Mouse (Mus musculus): ENCODE data around the gene Aven. TPM values are rescaled to one million over a fixed set of nuclear protein-coding genes. Genes with fewer than 3 reads are reported as not detected.

Gene Aven
- total RNA-seq, 1 experiment, result 22.3 TPM

- no peak overlapping the region for H3K4me3 ChIP-seq (ENCODE audit: insufficient read depth in 1 of 2, low read depth in 1 of 2, low read length in 2 of 2, poor library complexity in 1 of 2, severe bottlenecking in 1 of 2)
- H3K9ac ChIP-seq (ENCODE audit: insufficient read depth, low read depth, low read length, poor library complexity, severe bottlenecking), result no peak overlapping the region
- H3K36me3 ChIP-seq (ENCODE audit: control insufficient read depth, insufficient read depth, low read length, poor library complexity, severe bottlenecking), result no peaks in the 10 kb centered on the region
- TF ChIP-seq MAFK (IDR thresholded peaks at IDR 0.05; ENCODE audit: insufficient read depth, low read depth, low read length), result no peak
- no peak for TF ChIP-seq ZNF384 (IDR thresholded peaks at IDR 0.05; ENCODE audit: low read depth, low read length)
- no peak for TF ChIP-seq ZC3H11A (IDR thresholded peaks at IDR 0.05; ENCODE audit: borderline replicate concordance, low read depth, low read length)
- TF ChIP-seq CHD2 (IDR thresholded peaks at IDR 0.05; ENCODE audit: low read depth, low read length), result no peak
- TF ChIP-seq HCFC1 (IDR thresholded peaks at IDR 0.05; ENCODE audit: borderline replicate concordance, insufficient read depth, low read length), result no peak
- in situ Hi-C loops (cut with MboI; ENCODE audit: low sequenced_read_pairs in 2 of 2, unreplicated experiment in 2 of 2), result no loop called here
- H3K27ac ChIP-seq (ENCODE audit: insufficient read depth, low read depth, low read length, poor library complexity, severe bottlenecking), result no peak overlapping the region
- no peak for DNase-seq (ENCODE audit: low read depth, low spot score)
- peaks cover 0 to 2% of the 10 kb centered on the region in 2 experiments; a peak in 1 of 4 replicates for H3K4me1 ChIP-seq (ENCODE audit: control insufficient read depth in 2 of 2, insufficient read depth in 2 of 2, low read length in 2 of 2, poor library complexity in 1 of 2)
- H3K9me3 ChIP-seq (ENCODE audit: control insufficient read depth, insufficient read depth, low read depth, low read length), result no peaks in the 10 kb centered on the region
Measured at GRCm38 (mm10) chr2:112612628-112613027, 119.9 kb downstream of the Aven start.

- Histone ChIP-seq H3K9ac (ENCODE audit: insufficient read depth, low read depth, low read length, poor library complexity, severe bottlenecking) (no peak overlapping the region), H3K4me3 (ENCODE audit: insufficient read depth in 1 of 2, low read depth in 1 of 2, low read length in 2 of 2, poor library complexity in 1 of 2, severe bottlenecking in 1 of 2) (no peak overlapping the region), H3K9me3 (ENCODE audit: control insufficient read depth, insufficient read depth, low read depth, low read length) (no peaks in the 10 kb centered on the region), H3K27ac (ENCODE audit: insufficient read depth, low read depth, low read length, poor library complexity, severe bottlenecking) (no peak overlapping the region), H3K36me3 (ENCODE audit: control insufficient read depth, insufficient read depth, low read length, poor library complexity, severe bottlenecking) (no peaks in the 10 kb centered on the region), H3K4me1 (ENCODE audit: control insufficient read depth in 2 of 2, insufficient read depth in 2 of 2, low read length in 2 of 2, poor library complexity in 1 of 2) (peaks cover 0 to 2% of the 10 kb centered on the region in 2 experiments; a peak in 1 of 4 replicates)
- in situ Hi-C loops (cut with MboI; ENCODE audit: low sequenced_read_pairs in 2 of 2, unreplicated experiment in 2 of 2), result no loop called here
- TF ChIP-seq ZNF384 (IDR thresholded peaks at IDR 0.05; ENCODE audit: low read depth, low read length) (no peak), MAFK (IDR thresholded peaks at IDR 0.05; ENCODE audit: insufficient read depth, low read depth, low read length) (no peak), CHD2 (IDR thresholded peaks at IDR 0.05; ENCODE audit: low read depth, low read length) (no peak), ZC3H11A (IDR thresholded peaks at IDR 0.05; ENCODE audit: borderline replicate concordance, low read depth, low read length) (no peak), HCFC1 (IDR thresholded peaks at IDR 0.05; ENCODE audit: borderline replicate concordance, insufficient read depth, low read length) (no peak)
- no peak for DNase-seq (ENCODE audit: low read depth, low spot score)
Measured at GRCm38 (mm10) chr2:112614375-112614774, 121.6 kb downstream of the Aven start.

- DNase-seq (ENCODE audit: low read depth, low spot score), result no peak
- Histone ChIP-seq H3K27ac (ENCODE audit: insufficient read depth, low read depth, low read length, poor library complexity, severe bottlenecking) (no peak overlapping the region), H3K9me3 (ENCODE audit: control insufficient read depth, insufficient read depth, low read depth, low read length) (no peaks in the 10 kb centered on the region), H3K36me3 (ENCODE audit: control insufficient read depth, insufficient read depth, low read length, poor library complexity, severe bottlenecking) (no peaks in the 10 kb centered on the region), H3K4me1 (ENCODE audit: control insufficient read depth in 2 of 2, insufficient read depth in 2 of 2, low read length in 2 of 2, poor library complexity in 1 of 2) (peaks cover 0 to 2% of the 10 kb centered on the region in 2 experiments; a peak in 1 of 4 replicates), H3K9ac (ENCODE audit: insufficient read depth, low read depth, low read length, poor library complexity, severe bottlenecking) (no peak overlapping the region), H3K4me3 (ENCODE audit: insufficient read depth in 1 of 2, low read depth in 1 of 2, low read length in 2 of 2, poor library complexity in 1 of 2, severe bottlenecking in 1 of 2) (no peak overlapping the region)
- no peak for TF ChIP-seq CHD2 (IDR thresholded peaks at IDR 0.05; ENCODE audit: low read depth, low read length)
- no peak for TF ChIP-seq HCFC1 (IDR thresholded peaks at IDR 0.05; ENCODE audit: borderline replicate concordance, insufficient read depth, low read length)
- no peak for TF ChIP-seq ZNF384 (IDR thresholded peaks at IDR 0.05; ENCODE audit: low read depth, low read length)
- TF ChIP-seq ZC3H11A (IDR thresholded peaks at IDR 0.05; ENCODE audit: borderline replicate concordance, low read depth, low read length), result no peak
- no peak for TF ChIP-seq MAFK (IDR thresholded peaks at IDR 0.05; ENCODE audit: insufficient read depth, low read depth, low read length)
- in situ Hi-C loops (cut with MboI; ENCODE audit: low sequenced_read_pairs in 2 of 2, unreplicated experiment in 2 of 2), result no loop called here
Measured at GRCm38 (mm10) chr2:112617206-112617605, 124.4 kb downstream of the Aven start.

- H3K9me3 ChIP-seq (ENCODE audit: control insufficient read depth, insufficient read depth, low read depth, low read length), result no peaks in the 10 kb centered on the region
- in situ Hi-C loops (cut with MboI; ENCODE audit: low sequenced_read_pairs in 2 of 2, unreplicated experiment in 2 of 2), result no loop called here
- TF ChIP-seq ZC3H11A (IDR thresholded peaks at IDR 0.05; ENCODE audit: borderline replicate concordance, low read depth, low read length) (no peak), MAFK (IDR thresholded peaks at IDR 0.05; ENCODE audit: insufficient read depth, low read depth, low read length) (no peak), CHD2 (IDR thresholded peaks at IDR 0.05; ENCODE audit: low read depth, low read length) (no peak), HCFC1 (IDR thresholded peaks at IDR 0.05; ENCODE audit: borderline replicate concordance, insufficient read depth, low read length) (no peak), ZNF384 (IDR thresholded peaks at IDR 0.05; ENCODE audit: low read depth, low read length) (no peak)
Measured at GRCm38 (mm10) chr2:112625156-112625555, 132.4 kb downstream of the Aven start.

GRCm38 (mm10) chr2:112630669-112631068 is 137.9 kb downstream of the Aven start:
- Histone ChIP-seq H3K4me3 (ENCODE audit: insufficient read depth in 1 of 2, low read depth in 1 of 2, low read length in 2 of 2, poor library complexity in 1 of 2, severe bottlenecking in 1 of 2) (no peak overlapping the region), H3K9me3 (ENCODE audit: control insufficient read depth, insufficient read depth, low read depth, low read length) (no peaks in the 10 kb centered on the region), H3K9ac (ENCODE audit: insufficient read depth, low read depth, low read length, poor library complexity, severe bottlenecking) (no peak overlapping the region), H3K36me3 (ENCODE audit: control insufficient read depth, insufficient read depth, low read length, poor library complexity, severe bottlenecking) (peaks cover 4% of the 10 kb centered on the region), H3K27ac (ENCODE audit: insufficient read depth, low read depth, low read length, poor library complexity, severe bottlenecking) (no peak overlapping the region), H3K4me1 (ENCODE audit: control insufficient read depth in 2 of 2, insufficient read depth in 2 of 2, low read length in 2 of 2, poor library complexity in 1 of 2) (no peaks in the 10 kb centered on the region; a peak in 1 of 4 replicates)
- no peak for DNase-seq (ENCODE audit: low read depth, low spot score)
- TF ChIP-seq ZNF384 (IDR thresholded peaks at IDR 0.05; ENCODE audit: low read depth, low read length) (no peak), MAFK (IDR thresholded peaks at IDR 0.05; ENCODE audit: insufficient read depth, low read depth, low read length) (no peak), ZC3H11A (IDR thresholded peaks at IDR 0.05; ENCODE audit: borderline replicate concordance, low read depth, low read length) (no peak), HCFC1 (IDR thresholded peaks at IDR 0.05; ENCODE audit: borderline replicate concordance, insufficient read depth, low read length) (no peak), CHD2 (IDR thresholded peaks at IDR 0.05; ENCODE audit: low read depth, low read length) (no peak)
- in situ Hi-C loops (cut with MboI; ENCODE audit: low sequenced_read_pairs in 2 of 2, unreplicated experiment in 2 of 2), result no loop called here

More at GRCm38 (mm10) chr2:112625156-112625555, 132.4 kb downstream of the Aven start:
- H3K27ac ChIP-seq (ENCODE audit: insufficient read depth, low read depth, low read length, poor library complexity, severe bottlenecking), result no peak overlapping the region
- DNase-seq (ENCODE audit: low read depth, low spot score), result no peak
- no peaks in the 10 kb centered on the region for H3K36me3 ChIP-seq (ENCODE audit: control insufficient read depth, insufficient read depth, low read length, poor library complexity, severe bottlenecking)
- H3K9ac ChIP-seq (ENCODE audit: insufficient read depth, low read depth, low read length, poor library complexity, severe bottlenecking), result no peak overlapping the region
- peaks cover 3% of the 10 kb centered on the region in 2 experiments; a peak in 3 of 4 replicates for H3K4me1 ChIP-seq (ENCODE audit: control insufficient read depth in 2 of 2, insufficient read depth in 2 of 2, low read length in 2 of 2, poor library complexity in 1 of 2)
- H3K4me3 ChIP-seq (ENCODE audit: insufficient read depth in 1 of 2, low read depth in 1 of 2, low read length in 2 of 2, poor library complexity in 1 of 2, severe bottlenecking in 1 of 2), result no peak overlapping the region

Data from ES-E14 (cell line).